Mouse (Mus musculus): Measurements from ENCODE around the gene Clec10a.

DNA sequence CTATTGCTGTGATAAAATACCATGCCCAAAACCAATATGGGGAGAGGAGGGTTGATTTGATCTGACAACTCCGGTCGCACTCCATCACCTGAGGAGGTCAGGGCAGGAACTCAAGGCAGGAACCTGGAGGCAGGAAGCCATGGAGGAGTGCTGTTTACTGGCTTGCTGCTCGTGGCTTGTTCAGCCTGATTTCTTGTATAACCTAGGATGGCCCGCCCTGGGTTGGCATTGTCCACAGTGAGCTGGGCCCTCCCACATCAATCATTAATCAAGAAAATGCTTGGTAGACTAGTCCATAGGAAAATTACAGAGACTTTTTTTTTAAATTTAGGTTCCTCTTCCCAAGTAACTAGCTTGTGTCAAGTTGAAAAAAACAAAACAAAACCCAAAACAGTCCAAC, 18.5 kb downstream of the Clec10a start:
- TF ChIP-seq CTCF (IDR thresholded peaks at IDR 0.05; ENCODE audit: control insufficient read depth, insufficient read depth, low read length) (no peak), POLR2A (IDR thresholded peaks at IDR 0.05; ENCODE audit: borderline replicate concordance, control insufficient read depth, low read depth, low read length) (no peak)

All from bone marrow, adult 2 months (tissue).